Mouse (Mus musculus) common myeloid progenitor, adult 5-6 weeks (primary cell): ENCODE measurements around the gene Rbms3. TPM values are rescaled to one million over a fixed set of nuclear protein-coding genes. Genes with fewer than 3 reads are reported as not detected.

Source experiments
- ATAC-seq: replicated peaks from 2 replicates; pipeline ENCODE4 v1.8.0; 2016; ENCODE audit warnings: low read depth, mild to moderate bottlenecking, moderate TSS enrichment, inconsistent platforms; ENCODE audit not compliant: poor library complexity, severe bottlenecking
- total RNA-seq: library from RNA; stranded (forward); fragments of 200-1000, 187-1606 nt; gene quantifications from 2 replicates; pipeline ENCODE4 v1.2.3, GENCODE M21; 2017

Gene Rbms3
- total RNA-seq, 1 experiment from 2014 or later, result not detected

DNA sequence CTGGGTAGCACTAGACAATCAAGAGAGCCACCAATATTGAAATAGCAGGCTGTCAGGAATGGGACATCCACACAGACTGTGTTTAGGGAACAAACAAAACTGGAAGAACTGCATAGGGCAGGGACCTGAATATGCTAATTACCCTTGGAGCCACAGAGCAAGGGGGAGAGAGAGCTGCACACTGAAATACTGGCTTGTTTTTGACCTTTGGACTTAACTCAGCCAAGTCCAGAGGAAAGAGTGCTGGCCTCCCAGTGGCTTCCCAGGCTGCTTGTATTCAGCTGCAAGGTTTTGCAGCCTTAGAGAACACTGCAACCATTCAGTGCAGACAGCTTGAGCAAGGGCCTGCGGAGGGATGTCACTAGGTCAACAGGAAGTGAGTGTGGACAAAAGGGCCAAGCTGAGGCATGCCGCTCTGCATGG is 611.0 kb downstream of the Rbms3 start:
- ATAC-seq, result no peak

DNA sequence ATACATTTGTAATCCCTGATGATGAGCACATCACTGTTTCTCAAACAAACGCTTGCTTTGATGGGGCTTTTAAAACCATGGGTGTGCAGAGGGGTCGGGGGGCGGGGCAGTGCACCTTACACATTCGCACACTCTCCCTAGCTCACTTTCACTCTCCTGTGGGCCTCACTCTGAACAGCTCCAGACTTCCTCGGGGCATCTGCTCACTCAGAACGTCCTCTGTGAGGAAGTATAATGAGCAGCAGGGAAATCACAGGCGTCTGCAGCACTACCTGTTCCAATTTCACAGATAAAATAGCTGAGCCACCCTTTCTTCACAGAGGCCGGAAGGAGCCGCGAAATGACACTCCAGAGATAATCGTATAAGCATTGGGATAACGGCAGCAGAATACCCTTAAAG is 611.4 kb downstream of the Rbms3 start:
- ATAC-seq, result no peak

DNA sequence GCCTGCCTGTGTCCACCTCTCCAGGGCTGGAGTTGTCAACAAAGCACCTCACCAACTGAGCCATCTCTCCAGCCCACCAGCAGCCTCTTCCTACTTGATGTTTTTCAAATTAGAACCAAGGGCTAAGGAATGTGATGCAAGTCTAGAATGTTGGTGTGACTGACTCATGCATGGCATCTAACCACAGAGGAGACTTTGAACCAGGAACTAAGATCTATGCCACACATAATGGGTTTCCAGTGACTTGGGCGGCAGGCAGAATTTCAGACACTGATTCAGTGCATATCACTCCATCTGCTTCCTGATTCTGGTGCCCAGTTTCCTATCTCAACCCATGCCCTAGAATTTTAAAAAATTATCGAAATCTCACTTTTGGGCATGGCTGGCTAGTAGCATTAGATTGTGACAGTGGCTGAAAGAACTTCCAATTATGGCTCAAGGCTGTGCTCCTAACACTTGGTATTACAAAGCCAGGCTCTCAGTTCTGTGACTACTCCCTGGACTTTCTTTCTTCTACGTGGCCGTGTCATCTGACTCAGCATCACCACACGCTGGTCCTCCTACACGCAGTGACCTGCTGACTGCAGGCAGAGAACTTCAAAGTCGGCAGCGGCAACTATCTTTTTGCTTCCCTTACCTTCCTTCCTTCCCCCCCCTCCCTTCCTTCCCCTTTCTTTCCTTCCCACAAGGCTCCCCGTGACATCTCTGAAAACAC is 613.0 kb downstream of the Rbms3 start:
- ATAC-seq, result peak; percentile 51

DNA sequence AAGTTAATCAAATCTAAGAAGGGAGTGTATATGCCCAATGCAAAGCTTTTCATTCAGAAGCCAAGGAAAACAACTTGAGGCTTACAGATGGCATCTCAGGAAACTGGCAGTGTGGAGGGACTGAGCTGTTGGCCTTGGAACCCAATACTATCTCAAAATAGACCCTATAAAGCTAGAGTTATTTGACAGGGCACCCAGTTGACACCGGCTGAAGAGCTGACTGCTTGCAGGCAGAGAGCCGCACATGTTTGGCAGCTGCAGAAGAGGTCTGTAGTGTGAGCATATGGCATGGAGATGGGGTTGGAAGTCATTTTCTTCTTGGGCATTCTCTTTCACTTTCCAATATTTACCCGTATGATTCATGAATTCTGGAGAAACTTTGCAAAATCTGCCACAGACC is 616.3 kb downstream of the Rbms3 start:
- ATAC-seq, result no peak

DNA sequence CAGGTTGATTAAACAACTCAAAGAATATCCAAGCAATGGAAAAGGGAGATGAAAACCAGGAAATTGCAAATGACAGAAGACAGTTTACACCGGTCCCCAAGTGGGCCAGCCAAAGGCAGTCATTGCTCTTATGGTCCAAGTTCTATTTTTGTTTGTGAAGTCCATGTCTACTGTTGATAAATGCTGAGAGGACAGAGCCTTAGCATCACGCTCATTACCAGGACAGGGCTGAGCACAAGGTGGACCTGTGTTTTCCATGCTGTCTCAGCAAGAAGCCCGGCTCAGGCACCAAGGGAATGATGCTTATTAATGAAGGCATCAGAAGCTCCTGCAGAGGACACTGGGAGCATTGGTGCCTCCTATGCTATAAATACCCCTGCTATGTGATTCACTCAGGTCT is 618.9 kb downstream of the Rbms3 start:
- ATAC-seq, result no peak

DNA sequence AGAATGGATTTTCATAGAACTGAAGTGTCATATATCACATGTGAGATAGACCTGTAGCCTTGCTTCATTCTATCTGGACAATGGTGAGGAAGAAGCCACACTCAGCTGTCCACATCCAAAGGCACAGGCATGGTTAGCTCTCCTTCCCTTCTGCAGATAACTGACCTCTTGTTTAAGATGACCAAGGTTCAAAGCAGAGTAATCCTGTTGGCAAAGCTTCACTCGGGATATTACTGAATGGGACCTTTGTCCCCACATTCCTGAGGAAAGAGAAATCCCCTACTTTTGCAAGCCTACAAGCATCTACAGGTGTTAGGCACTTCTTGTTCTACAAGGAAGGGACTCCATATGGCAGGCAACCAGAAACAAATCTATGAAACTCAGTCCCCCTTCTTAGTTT is 621.5 kb downstream of the Rbms3 start:
- no peak for ATAC-seq

DNA sequence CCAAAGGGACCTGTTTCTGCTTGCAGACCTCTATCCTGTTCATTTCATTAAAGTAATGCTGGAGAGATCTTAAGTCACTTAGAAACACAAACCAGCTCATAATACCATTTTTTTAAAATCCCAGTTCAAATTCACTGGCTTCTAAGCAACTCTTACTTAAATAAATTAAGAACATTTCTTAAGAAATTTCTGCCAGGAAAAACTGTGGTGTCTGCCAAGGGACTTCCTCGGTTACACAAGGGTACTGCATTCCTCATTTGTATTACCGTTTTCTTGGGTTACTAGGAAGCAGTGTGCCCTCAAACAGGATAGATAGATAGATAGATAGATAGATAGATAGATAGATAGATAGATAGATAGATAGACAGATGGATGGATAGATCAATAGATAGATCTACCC is 627.6 kb downstream of the Rbms3 start:
- ATAC-seq, result no peak

DNA sequence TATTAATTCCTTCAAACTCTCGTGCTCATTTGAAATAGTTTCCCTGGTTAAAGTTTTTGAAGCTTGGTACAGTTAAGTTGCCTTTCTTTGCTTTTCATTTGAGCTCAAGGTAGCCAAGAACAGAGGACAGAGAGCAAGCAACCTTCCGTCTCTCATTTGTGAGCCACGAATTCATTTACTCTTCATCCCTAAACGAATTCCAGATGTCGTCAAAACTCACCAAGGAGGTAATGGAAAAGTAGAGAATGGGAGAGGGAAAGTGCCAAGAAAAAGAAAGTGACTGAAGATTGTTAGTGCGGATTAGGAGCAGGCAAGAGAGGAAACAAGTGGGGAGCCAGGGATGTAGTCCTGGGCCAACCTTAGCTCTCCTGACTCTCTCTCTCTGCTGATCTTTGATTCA is 630.5 kb downstream of the Rbms3 start:
- no peak for ATAC-seq

DNA sequence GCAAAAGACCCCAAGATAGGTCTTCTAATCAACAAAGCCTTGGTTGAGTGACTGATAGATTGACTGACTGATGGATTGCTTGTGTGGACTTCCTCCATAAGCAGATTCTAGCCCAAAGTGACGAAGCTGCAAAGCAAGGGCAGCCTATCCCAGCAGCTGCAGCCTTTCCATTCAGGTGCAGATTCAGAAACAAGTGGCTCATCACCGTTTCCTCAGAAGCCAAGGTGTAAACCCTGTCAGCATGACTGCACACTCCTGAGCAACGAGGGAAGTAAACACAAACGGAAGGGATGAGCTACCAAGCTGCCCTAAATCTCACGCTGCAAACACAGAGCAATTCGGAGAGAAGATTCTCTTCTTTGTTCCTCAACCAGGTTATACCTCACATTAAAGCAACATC is 639.4 kb downstream of the Rbms3 start:
- no peak for ATAC-seq

DNA sequence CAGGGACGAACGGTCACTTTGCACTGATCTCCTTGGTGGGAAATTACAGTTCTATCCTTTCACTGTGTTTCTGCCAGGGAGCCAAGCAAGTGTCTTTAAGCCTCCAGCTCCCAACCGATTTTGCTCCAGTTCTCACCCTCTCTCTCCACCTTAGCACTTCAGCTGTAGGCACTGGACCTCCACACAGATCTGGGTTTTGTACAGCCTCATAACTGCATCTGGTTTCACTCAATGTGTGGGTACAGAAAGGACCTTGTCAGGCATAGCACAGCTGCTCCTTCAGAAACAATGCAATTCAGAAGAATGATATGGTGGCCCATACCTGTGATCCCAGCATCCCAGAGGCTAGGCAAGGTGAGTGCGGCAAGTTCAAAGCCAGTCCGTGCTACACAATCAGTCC is 648.9 kb downstream of the Rbms3 start:
- ATAC-seq, result no peak

DNA sequence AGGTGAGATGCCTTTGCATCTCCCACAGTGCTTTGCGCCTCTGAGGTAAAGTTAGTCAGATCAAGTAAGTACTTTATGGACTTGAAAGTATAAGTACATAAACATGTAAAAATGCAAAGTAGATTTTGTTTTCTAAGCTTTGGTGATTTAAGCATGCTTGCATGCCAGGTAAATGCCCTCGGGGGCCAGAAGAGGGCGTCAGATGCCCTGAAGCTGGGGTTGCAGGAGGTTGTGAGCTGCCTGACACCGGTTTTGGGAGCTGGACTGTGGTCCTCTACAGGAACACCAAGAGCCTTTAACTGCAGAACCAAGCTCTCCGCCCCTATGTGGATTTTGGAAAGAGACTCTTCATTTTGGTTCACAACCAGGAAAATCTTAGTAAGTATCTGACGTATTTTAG is 652.3 kb downstream of the Rbms3 start:
- no peak for ATAC-seq

DNA sequence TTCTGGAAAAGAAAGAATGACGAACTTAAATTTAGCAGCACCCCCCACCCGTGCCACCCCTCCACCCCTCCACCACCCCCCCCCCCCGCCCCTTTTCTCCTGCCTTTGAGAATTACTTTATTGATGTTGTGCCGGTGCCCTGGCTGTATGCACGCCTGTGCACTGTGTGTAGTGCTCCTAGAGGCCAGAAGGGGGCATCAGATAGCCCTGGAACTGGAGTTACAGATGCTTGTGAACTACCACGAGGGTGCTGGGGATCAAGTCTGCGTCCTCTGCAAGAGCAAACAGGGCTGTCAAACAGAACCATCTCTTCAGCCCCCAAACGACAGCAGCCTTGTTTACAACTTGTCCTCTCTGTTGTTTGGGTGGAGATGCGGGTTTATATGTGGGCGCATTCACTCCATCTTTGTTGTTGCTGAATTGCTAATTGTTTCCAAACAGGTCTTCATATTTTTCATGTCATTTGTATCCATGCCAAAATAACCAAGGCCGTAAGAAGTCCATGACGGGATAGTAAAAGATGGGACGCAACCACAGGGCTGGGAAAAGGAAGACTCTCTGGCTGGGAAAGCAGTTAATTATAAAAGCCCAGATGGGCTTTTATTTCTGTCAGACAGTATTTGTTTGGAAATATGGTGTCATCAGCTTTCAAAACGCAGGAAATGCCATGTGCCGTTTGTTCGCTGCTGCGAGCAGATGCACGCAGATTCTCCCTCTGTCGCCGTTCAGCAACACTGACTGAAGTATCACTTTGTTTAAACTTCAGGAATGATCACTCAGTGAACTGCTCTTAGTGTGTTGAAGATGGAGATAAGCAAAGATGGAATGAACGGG is 652.9 kb downstream of the Rbms3 start:
- ATAC-seq, result no peak

DNA sequence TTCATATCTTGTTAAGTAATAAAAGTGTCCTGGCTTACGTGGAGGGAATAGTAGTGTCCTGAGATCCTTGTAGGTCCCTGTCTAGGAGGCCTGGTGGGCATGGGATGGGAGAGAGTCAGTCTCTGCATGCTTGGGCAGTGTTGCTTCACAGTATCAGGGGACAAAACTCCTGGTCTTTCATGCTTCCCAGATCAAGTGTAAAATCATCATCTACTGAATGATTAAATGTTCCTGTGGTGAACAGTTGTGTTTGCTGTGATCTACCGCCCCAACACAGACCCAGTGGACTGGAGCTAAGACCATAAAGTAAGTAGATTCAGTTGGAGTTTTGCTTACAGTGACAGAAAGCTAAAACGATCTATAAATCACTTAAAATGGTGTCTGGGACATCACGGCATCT is 654.4 kb downstream of the Rbms3 start:
- ATAC-seq, result no peak

DNA sequence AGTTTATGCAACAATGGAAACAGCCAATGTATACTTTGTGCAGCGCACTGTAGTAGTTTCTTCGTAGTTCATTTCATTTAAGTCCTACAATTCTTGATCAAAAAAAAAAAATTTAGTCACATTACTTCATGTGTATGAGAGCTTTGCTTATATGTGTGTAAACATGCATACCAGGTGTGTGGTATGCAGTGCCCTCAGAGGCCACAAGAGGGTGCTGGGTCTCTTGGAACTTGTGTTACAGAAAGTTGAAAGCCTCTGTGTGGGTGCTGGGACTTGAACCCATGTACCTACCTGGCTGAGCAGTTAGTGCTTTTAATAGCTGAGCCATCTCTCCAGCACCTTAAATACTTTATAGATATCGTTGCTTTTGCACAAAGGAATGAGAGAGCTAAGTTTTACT is 655.6 kb downstream of the Rbms3 start:
- no peak for ATAC-seq

DNA sequence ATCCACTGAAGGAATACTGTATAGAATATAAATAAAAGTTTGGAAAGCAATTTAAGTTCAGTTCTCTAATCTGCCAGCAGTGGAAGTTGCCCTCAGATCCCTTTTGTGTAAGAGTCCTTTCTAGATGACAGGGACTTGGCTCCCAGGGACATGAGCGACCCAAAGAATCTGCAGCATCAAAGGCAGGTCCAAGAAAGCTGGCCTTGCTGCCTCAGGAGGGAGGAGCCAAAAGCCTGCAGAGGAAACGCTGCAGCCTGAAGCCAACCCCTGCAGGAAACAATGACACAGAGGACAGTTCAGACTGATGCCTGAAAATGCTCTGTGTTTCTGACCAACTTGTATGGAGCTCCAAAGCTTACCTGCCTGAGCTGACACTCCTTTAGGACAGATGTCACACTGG is 656.1 kb downstream of the Rbms3 start:
- 0 out of 2 replicates have a peak, but pooled peaks have one; percentile 39 for ATAC-seq

DNA sequence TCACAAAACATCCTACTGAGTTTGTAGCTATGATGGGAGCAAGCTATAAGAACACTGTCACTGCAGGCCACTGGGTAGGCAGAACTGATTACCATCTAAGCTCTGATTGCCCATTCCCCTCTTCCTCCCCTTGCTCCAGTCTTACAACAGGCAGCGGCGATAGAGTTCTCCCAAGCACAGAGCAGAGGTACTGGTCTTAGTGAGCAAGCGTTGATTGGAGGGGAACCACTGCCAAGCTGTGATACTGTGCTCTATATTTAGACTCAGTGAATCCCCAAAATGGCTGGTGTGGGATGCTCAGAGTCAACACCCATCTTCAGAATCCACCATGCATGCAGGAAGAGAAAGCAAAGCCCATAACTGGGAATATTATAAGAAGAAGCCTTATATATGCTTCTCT is 662.4 kb downstream of the Rbms3 start:
- no peak for ATAC-seq

DNA sequence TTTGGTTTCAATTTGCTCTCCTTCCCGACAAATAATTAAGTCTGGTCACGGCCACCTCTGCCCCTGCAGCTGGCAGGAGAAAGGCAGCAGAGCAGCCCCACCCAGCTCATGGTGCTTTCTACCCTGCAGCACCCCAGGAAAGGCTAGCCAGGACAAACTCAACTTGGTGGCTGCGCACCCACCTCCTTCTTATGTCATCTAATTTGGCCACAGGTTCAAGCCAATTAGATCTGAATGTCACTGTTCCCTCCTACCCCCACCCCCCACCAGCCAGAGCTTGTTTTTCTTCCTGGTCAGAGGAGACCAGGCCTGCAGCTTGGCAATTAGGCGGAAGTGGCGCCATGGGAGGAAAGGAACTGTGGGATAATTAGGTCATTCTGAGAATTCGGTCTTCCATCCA is 664.0 kb downstream of the Rbms3 start:
- no peak for ATAC-seq

DNA sequence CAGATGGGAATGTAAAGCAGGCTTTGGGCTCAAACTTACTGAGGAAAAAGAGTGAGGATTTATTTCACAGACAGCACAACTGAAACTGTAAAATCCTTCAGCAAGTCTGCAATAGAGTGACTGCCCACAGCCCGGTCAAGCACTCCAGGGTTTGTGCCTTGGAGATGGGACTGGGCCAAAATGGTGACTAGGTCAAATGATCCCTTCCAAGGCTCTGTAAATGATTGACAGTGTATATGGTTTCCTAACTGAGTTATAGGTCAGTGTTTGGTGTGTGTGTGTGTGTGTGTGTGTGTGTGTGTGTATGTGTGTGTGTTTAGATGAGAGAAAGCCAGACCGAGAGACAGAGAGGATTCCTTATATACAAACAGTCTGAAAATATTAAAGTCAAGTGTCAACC is 673.6 kb downstream of the Rbms3 start:
- no peak for ATAC-seq

DNA sequence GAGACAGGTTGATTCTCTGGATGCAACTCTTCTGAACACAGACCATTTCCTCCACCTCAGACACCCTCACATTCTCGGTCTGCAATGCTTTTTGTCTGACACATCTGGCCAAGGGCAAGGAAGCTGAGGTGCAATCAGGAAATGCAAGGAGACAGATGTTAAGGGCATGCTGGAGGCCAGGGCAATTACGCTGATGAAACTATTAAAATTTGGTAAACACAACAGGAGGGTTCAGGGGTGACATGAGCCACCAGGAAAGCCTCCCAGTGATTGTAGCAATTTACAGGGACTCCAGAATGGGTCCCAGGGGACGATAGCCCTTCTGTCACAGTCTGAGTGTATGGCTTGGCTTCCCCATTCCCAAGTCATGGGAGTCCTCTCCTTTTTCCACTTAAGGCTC is 681.5 kb downstream of the Rbms3 start:
- no peak for ATAC-seq

DNA sequence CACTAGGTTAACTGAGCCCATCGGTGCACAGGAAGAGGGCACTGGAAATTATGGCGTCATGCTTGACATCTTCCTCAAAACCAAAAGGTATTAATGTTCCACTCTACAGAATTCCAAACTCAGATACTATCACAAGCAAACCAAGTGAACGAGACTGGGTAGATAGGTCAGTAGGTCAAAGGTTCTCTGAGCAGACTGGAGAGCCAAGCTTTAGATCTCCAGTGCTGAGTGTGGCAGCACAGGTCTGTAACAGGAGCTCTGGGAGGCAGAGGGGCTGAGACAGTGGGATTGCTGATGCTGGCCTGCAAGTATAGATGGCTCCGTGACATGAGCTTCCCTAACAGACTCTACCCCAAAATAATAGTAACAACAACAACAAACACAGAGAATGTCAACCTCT is 682.3 kb downstream of the Rbms3 start:
- ATAC-seq, result no peak

DNA sequence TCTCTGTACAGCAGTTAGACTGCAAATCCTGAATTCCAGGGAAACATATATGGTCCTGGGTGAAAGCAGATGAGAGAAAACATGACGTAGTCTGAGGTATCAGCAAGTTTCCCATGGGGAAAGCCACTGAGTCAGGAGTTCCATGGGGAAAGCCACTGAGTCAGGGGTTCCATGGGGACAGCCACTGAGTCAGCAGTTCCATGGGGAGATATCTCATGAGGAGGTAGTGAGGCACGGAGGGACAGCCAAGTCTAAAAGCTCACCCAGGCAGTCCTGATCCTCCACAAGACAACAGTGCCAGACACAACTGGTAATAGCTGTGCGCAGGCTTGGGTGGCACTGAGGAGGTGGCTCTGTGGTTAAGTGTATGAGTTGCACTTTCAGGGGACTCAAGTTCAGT is 682.9 kb downstream of the Rbms3 start:
- no peak for ATAC-seq

DNA sequence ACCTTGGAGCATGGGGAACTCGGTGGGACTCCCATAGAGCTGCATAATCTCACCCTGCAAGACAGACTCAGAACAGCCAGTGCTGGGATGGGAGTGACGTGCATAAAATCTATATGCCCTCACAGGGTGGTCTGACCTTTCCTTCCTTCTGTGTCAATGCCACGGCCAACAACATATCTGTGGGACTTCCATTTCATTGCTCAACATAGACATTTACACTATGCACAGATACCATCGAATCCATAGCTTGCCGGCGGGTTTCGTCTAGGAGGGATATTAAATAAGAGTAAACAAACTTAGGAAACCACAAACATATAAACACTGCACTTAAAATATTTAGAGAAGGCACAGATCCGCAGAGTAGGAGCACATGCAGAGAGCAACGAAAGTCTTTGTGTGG is 684.0 kb downstream of the Rbms3 start:
- no peak for ATAC-seq
